Mouse (Mus musculus) limb, embryonic 14.5 days (tissue): ENCODE results near the gene Gm17545. TPM values are rescaled to one million over a fixed set of nuclear protein-coding genes. Genes with fewer than 3 reads are reported as not detected.
"Not testable (repeated sequence)": the region's sequence is repeated elsewhere in the genome, so short reads cannot be mapped to it uniquely, and the experiment has no call there.

Experiments
- ATAC-seq: fragments of 200-750 bp; cut with Nextera tagmentation; 2 replicates; pipeline ENCODE4 v1.8.0; 2017; ENCODE audit warnings: low read depth, moderate number of reproducible peaks, moderate TSS enrichment; ENCODE audit not compliant: low FRiP score
- DNase-seq: peaks from one replicate; pipeline ENCODE4 v3.0.0-alpha.2; 2015; ENCODE audit warnings: low spot score
- H3K27ac ChIP-seq: fragments of 300-500 bp; sonication (generic); replicated peaks from 2 replicates; pipeline ENCODE4 v1.5.1; 2014; ENCODE audit warnings: low read depth, mild to moderate bottlenecking, low read length, moderate library complexity, mixed read lengths
- H3K27me3 ChIP-seq: fragments of 300-500 bp; sonication (generic); 2 replicates; pipeline ENCODE4 v1.6.1; 2014; ENCODE audit warnings: low read length, mixed read lengths; ENCODE audit not compliant: control insufficient read depth, insufficient read depth
- H3K36me3 ChIP-seq: fragments of 300-500 bp; sonication (generic); 2 replicates; pipeline ENCODE4 v1.6.1; 2014; ENCODE audit warnings: mild to moderate bottlenecking, low read length, moderate library complexity, mixed read lengths; ENCODE audit not compliant: control insufficient read depth, insufficient read depth
- H3K4me1 ChIP-seq: fragments of 300-500 bp; sonication (generic); 2 replicates; pipeline ENCODE4 v1.6.1; 2014; ENCODE audit warnings: antibody characterized with exemption, low read length, mixed read lengths; ENCODE audit not compliant: control insufficient read depth, insufficient read depth
- H3K4me2 ChIP-seq: fragments of 300-500 bp; sonication (generic); replicated peaks from 2 replicates; pipeline ENCODE4 v1.6.1; 2014; ENCODE audit warnings: low read depth, mild to moderate bottlenecking, low read length, moderate library complexity; ENCODE audit not compliant: severe bottlenecking
- H3K4me3 ChIP-seq: fragments of 300-500 bp; sonication (generic); replicated peaks from 2 replicates; pipeline ENCODE4 v1.5.1; 2014; ENCODE audit warnings: low read length
- H3K9ac ChIP-seq: fragments of 300-500 bp; sonication (generic); 2 replicates; pipeline ENCODE4 v1.6.1; 2014; ENCODE audit warnings: mild to moderate bottlenecking, low read depth, low read length, moderate library complexity; ENCODE audit not compliant: severe bottlenecking
- H3K9me3 ChIP-seq: fragments of 300-500 bp; sonication (generic); 2 replicates; pipeline ENCODE4 v1.6.1; 2016; ENCODE audit warnings: low read length; ENCODE audit not compliant: control insufficient read depth
- POLR2A ChIP-seq: fragments of 200-500 bp; IDR thresholded peaks from 2 replicates; pipeline ENCODE4 v1.8.0; 2012; ENCODE audit warnings: inconsistent platforms, mild to moderate bottlenecking, moderate library complexity, borderline replicate concordance; ENCODE audit not compliant: insufficient read depth, insufficient read length; ENCODE audit errors: extremely low read depth
- WGBS: fragments of 180-500 bp; shearing (Covaris S2); extraction: QIAGEN DNeasy Blood & Tissue Kit; methylation state at CpG from one replicate; pipeline ENCODE4 v1.1.7; 2014; 5-methylcytosine and 5-hydroxymethylcytosine counted together
- polyA plus RNA-seq, 2 experiments: library from polyadenylated mRNA; depleted of rRNA in 1 of 2; stranded (reverse) in 1 of 2; unstranded in 1 of 2; fragments of >200 nt; fragmentation: Nextera tagmentation in 1 of 2; extraction: Ambion mirVana in 1 of 2; gene quantifications; 2 replicates each; pipeline versions ENCODE4 v1.2.1 to v1.2.3; 2012 to 2014

Gene Gm17545
- not detected in 2 replicates for polyA plus RNA-seq (2012; rRNA removed)
- not detected in 2 replicates for polyA plus RNA-seq (2014; fragmentation: Nextera tagmentation; extraction: Ambion mirVana)

DNA sequence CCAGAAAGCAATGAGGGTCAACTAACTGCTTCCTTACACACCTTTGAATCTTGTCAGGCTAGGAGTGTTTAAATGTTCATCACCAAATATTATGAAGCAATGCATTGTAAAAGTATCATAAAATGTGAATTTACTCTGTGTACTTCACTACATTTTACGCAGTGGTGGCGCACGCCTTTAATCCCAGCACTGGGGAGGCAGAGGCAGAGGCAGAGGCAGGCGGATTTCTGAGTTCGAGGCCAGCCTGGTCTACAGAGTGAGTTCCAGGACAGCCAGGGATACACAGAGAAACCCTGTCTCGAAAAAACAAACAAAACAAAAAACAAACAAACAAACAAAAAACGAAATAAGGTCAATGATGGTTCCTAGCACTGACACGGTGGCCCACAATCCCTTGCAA, at the start of gene Gm17545:
TSS of gene Gm17545 (plus strand) at position 301 of the 400 bp plus-strand sequence.
- not testable (repeated sequence) for H3K9me3 ChIP-seq, H3K9ac ChIP-seq, ATAC-seq, H3K4me2 ChIP-seq, H3K27ac ChIP-seq, H3K27me3 ChIP-seq, DNase-seq, H3K4me3 ChIP-seq, H3K4me1 ChIP-seq
- peaks cover 86% of the 10 kb centered on the region for H3K36me3 ChIP-seq
- WGBS, result 93% methylated on average over 8 of the region's 8 CpGs

DNA sequence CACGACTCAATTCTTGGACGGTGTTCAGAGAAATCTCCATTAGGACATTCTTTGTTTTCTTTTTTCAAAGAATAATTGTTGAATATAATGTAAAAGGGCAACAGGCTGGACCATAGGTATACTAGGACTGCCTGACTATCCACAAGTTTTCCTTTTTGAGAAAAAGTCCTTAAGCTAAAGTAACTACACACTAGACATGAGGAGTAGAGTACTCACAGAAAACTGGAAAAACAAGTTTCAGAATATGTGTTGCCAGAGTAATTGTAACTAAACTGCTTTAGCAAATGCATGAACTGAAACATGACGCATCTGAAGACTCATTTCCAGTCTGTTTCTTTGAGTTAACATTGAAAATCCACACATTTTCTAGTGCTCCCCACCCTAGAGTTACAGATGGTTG, 48.7 kb upstream of the Gm17545 start:
- H3K9ac ChIP-seq, result no peak overlapping the region
- ATAC-seq, result no peak
- H3K36me3 ChIP-seq, result no peaks in the 10 kb centered on the region
- H3K9me3 ChIP-seq, result no peaks in the 10 kb centered on the region
- no peak overlapping the region for H3K4me2 ChIP-seq
- H3K4me3 ChIP-seq, result no peak overlapping the region
- H3K4me1 ChIP-seq, result no peaks in the 10 kb centered on the region
- H3K27me3 ChIP-seq, result no peaks in the 10 kb centered on the region
- TF ChIP-seq POLR2A, result no peak
- 81% methylated on average over 3 of the region's 3 CpGs for WGBS
- no peak overlapping the region for H3K27ac ChIP-seq
- DNase-seq, result no peak

DNA sequence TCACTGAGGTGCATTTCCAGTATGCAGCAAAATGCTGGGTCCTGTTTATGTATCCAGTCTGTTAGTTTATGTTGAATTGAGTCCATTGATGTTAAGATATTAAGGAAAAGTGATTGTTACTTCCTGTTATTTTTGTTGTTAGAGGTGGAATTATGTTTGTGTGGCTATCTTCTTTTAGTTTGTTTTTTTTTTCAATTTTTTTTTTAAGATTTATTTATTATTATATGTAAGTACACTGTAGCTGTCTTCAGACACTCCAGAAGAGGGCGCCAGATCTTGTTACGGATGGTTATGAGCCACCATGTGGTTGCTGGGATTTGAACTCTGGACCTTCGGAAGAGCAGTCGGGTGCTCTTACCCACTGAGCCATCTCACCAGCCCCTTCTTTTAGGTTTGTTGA, 46.5 kb upstream of the Gm17545 start:
- H3K9me3 ChIP-seq, H3K27me3 ChIP-seq, H3K4me3 ChIP-seq, ATAC-seq, H3K4me2 ChIP-seq, DNase-seq, H3K27ac ChIP-seq, H3K9ac ChIP-seq, H3K4me1 ChIP-seq, H3K36me3 ChIP-seq: not testable (repeated sequence)
- WGBS, result 83% methylated on average over 3 of the region's 4 CpGs

DNA sequence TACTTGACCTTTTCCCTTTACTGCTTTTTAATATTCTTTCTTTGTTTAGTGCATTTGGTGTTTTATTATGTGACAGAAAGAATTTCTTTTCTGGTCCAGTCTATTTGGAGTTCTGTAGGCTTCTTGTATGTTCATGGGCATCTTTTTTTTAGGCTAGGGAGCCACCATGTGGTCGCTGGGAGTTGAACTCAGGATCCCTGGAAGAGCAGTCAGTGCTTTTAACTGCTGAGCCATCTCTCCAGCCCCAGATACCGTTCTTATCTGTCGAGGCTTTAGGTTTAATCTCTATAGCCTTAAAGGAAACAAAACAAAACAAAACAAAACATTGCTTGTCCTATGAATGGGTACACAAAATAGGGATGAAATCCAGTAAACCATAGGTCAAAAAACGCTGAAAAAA, 45.7 kb upstream of the Gm17545 start:
- not testable (repeated sequence) for H3K9me3 ChIP-seq, H3K4me2 ChIP-seq, H3K27ac ChIP-seq, DNase-seq, H3K36me3 ChIP-seq, H3K4me1 ChIP-seq, H3K27me3 ChIP-seq, H3K4me3 ChIP-seq, ATAC-seq, H3K9ac ChIP-seq
- WGBS, result 29% methylated on average over 4 of the region's 4 CpGs

DNA sequence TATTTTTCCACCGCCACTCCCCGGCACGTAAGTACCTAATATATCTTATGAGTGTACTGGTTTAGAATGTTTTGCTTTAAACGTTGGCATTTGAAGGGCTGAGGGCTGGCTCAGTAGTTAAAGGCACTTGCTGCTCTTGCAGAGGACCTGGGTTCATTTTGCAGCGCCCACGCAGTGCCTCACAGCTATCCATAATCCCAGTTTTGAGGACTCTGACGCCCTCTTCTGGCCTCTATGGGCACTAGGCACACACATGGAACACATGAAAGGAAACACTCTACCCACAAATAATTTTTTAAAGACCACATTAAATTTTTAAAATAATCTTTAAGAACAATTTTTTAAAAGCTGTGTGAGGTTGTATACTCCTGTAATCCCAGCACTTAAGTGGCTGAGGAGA, 44.6 kb upstream of the Gm17545 start:
- no peak for TF ChIP-seq POLR2A
- Histone ChIP-seq H3K36me3 (no peaks in the 10 kb centered on the region), H3K4me2 (no peak overlapping the region), H3K4me3 (no peak overlapping the region), H3K9me3 (no peaks in the 10 kb centered on the region), H3K27ac (no peak overlapping the region), H3K27me3 (no peaks in the 10 kb centered on the region), H3K4me1 (no peaks in the 10 kb centered on the region), H3K9ac (no peak overlapping the region)
- 72% methylated on average over 7 of the region's 7 CpGs for WGBS
- DNase-seq (no peak), ATAC-seq (no peak)
